Mouse (Mus musculus): Measurements from ENCODE around the gene Cyth2.

- no peak for TF ChIP-seq GATA1 (IDR thresholded peaks at IDR 0.05; ENCODE audit: borderline replicate concordance, low read length)
- no peak for TF ChIP-seq FLI1 (IDR thresholded peaks at IDR 0.05; ENCODE audit: low read length)
Measured at GRCm38 (mm10) chr7:45770427-45771082, 43.8 kb downstream of the Cyth2 start.
